Mouse (Mus musculus) brain, embryonic 14.5 days (tissue): ENCODE results near the gene B4galt7.

Experiments used
- CTCF ChIP-seq: fragments of 200-500 bp; IDR thresholded peaks from 2 replicates; pipeline ENCODE4 v1.5.1; 2012; ENCODE audit warnings: inconsistent platforms, mild to moderate bottlenecking, moderate library complexity, borderline replicate concordance; ENCODE audit not compliant: insufficient read depth, insufficient read length; ENCODE audit errors: extremely low read depth
- POLR2A ChIP-seq: fragments of 200-500 bp; IDR thresholded peaks from 2 replicates; pipeline ENCODE4 v1.6.1; 2012; ENCODE audit warnings: mild to moderate bottlenecking, inconsistent platforms, borderline replicate concordance; ENCODE audit not compliant: poor library complexity, insufficient read depth, insufficient read length, severe bottlenecking; ENCODE audit errors: extremely low read depth

DNA sequence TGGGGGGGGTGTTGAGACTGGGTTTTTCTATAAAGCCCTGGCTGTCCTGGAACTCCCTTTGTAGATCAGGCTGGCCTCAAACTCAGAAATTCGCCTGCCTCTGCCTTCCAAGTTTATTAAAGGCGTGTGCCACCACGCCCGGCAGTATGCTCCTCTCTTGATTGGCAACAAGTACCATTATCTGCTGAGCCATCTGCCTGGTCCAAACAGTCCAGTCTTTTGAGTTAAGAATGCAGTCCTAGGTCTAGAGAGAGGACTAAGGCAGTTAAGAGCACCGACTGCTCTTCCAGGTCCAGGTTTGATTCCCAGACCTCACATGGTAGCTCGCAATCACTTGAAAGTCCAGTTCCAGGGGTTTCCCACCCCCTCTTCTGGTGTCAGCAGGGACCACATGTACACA is 51.3 kb downstream of the B4galt7 start:
- no peak for TF ChIP-seq POLR2A
- no peak for TF ChIP-seq CTCF
